Mouse (Mus musculus) liver, adult 2 months (tissue): Measurements from ENCODE around the gene Sar1b. TPM values are rescaled to one million over a fixed set of nuclear protein-coding genes. Genes with fewer than 3 reads are reported as not detected.
"Not testable (repeated sequence)": the region's sequence is repeated elsewhere in the genome, so short reads cannot be mapped to it uniquely, and the experiment has no call there.

Source experiments
- DNase-seq: peaks from one replicate; pipeline ENCODE4 v3.0.0-alpha.2; 2011; ENCODE audit warnings: low read depth, low spot score; ENCODE audit errors: extremely low read depth
- H3K27ac ChIP-seq: fragments of 200-500 bp; replicated peaks from 2 replicates; pipeline ENCODE4 v1.5.1; 2012; ENCODE audit warnings: low read depth, mild to moderate bottlenecking, control low read depth, inconsistent platforms, low read length; ENCODE audit not compliant: insufficient read depth
- H3K27me3 ChIP-seq: fragments of 200-500 bp; 2 replicates; pipeline ENCODE4 v1.6.1; 2012; ENCODE audit warnings: mild to moderate bottlenecking, moderate library complexity, low read length, inconsistent platforms; ENCODE audit not compliant: control insufficient read depth, insufficient read depth
- H3K36me3 ChIP-seq: fragments of 200-500 bp; 2 replicates; pipeline ENCODE4 v1.6.1; 2012; ENCODE audit warnings: low read length, inconsistent platforms; ENCODE audit not compliant: control insufficient read depth, insufficient read depth
- H3K4me1 ChIP-seq: fragments of 200-500 bp; 2 replicates; pipeline ENCODE4 v1.6.1; 2011; ENCODE audit warnings: low read length; ENCODE audit not compliant: control insufficient read depth, insufficient read depth
- H3K4me3 ChIP-seq: fragments of 200-500 bp; 2 replicates; pipeline ENCODE4 v1.5.1; 2011; ENCODE audit warnings: low read depth, mild to moderate bottlenecking, control low read depth, low read length, moderate library complexity; ENCODE audit not compliant: insufficient read depth
- H3K79me2 ChIP-seq: fragments of 200-500 bp; 2 replicates; pipeline ENCODE4 v1.6.1; 2012; ENCODE audit warnings: inconsistent platforms, mild to moderate bottlenecking, low read length, moderate library complexity; ENCODE audit not compliant: control insufficient read depth, insufficient read depth
- H3K9ac ChIP-seq: fragments of 200-500 bp; 2 replicates; pipeline ENCODE4 v1.6.1; 2012; ENCODE audit warnings: low read depth, mild to moderate bottlenecking, control low read depth, inconsistent platforms, low read length
- CTCF ChIP-seq: fragments of 200-500 bp; IDR thresholded peaks from 2 replicates; pipeline ENCODE4 v1.5.1; 2011; ENCODE audit warnings: low read depth, low read length, control low read depth
- POLR2A ChIP-seq: fragments of 200-500 bp; IDR thresholded peaks from 2 replicates; pipeline ENCODE4 v1.6.1; 2011; ENCODE audit warnings: low read length, control low read depth; ENCODE audit not compliant: insufficient read depth; ENCODE audit errors: extremely low read depth
- WGBS: fragments of 180-500 bp; shearing (Covaris S2); methylation state at CpG from one replicate; pipeline ENCODE4 v1.1.7; 2018; 5-methylcytosine and 5-hydroxymethylcytosine counted together
- polyA plus RNA-seq: library from polyadenylated mRNA; depleted of rRNA; stranded (reverse); fragments of >200 nt; gene quantifications from 2 replicates; pipeline ENCODE4 v1.2.3, GENCODE M21; 2012
- total RNA-seq: library from RNA; depleted of rRNA; stranded (reverse); fragments of >200 nt; gene quantifications from 2 replicates; pipeline ENCODE4 v1.2.3, GENCODE M21; 2014

Gene Sar1b
- total and polyA plus RNA-seq, 2 experiments = 61.0 to 370 TPM

- DNase-seq = peak; percentile 100
- Histone ChIP-seq H3K79me2 (peaks cover 17% of the 10 kb centered on the region), H3K27me3 (no peaks in the 10 kb centered on the region), H3K36me3 (peaks cover 6% of the 10 kb centered on the region), H3K27ac (no peak overlapping the region), H3K4me3 (no peak overlapping the region), H3K4me1 (peaks cover 24% of the 10 kb centered on the region), H3K9ac (no peak overlapping the region)
- WGBS = 19% methylated on average over 5 of the region's 5 CpGs
- TF ChIP-seq CTCF (no peak), POLR2A (no peak)
Measured at GRCm38 (mm10) chr11:51757625-51758024, 5.9 kb upstream of the Sar1b start.

DNA sequence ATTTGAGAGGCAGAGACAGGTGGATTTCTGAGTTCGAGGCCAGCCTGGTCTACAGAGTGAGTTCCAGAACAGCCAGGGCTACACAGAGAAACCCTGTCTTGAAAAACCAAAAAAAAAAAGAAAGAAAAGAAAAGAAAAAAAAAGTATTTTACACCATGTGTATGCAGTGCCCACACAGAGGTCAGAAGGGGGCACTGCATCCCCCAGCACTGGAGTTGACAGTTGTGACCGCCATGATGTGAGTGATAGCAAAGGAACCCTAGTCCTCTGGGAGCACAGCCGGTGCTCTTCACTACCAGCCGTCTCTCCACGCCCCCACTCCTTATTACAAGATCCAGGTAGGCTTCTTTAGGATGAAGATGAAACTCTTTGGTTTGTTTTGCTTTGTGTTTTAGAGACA, 5.3 kb upstream of the Sar1b start:
- Histone ChIP-seq H3K27ac (peak overlapping the region; percentile 96), H3K79me2 (peaks cover 15% of the 10 kb centered on the region), H3K4me1 (peaks cover 25% of the 10 kb centered on the region)
- H3K36me3 ChIP-seq, H3K9ac ChIP-seq, H3K4me3 ChIP-seq, DNase-seq, H3K27me3 ChIP-seq: not testable (repeated sequence)
- WGBS = 74% methylated on average over 5 of the region's 5 CpGs

DNA sequence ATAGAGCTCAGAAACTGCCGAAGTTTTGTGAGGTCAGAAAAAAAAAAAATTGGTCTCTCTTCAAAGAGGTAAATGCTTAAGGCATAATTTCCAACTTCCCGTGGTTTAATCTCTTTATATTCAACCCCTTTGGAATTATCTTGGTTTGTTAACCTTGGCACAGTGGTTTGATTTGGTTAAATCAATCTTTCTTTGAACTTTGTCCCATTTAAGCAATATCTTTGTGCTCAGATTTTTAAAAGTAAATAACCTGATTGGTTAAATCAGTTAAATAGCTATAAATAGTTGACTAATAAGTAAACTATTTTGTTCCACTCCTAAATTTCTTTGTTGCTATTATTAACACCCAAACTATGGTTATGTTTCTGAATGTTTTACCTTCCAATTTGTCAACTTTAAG, 4.2 kb upstream of the Sar1b start:
- Histone ChIP-seq H3K27ac (peak overlapping the region; percentile 98), H3K4me1 (peaks cover 19% of the 10 kb centered on the region)
- 13% methylated on average over 2 of the region's 2 CpGs for WGBS

DNA sequence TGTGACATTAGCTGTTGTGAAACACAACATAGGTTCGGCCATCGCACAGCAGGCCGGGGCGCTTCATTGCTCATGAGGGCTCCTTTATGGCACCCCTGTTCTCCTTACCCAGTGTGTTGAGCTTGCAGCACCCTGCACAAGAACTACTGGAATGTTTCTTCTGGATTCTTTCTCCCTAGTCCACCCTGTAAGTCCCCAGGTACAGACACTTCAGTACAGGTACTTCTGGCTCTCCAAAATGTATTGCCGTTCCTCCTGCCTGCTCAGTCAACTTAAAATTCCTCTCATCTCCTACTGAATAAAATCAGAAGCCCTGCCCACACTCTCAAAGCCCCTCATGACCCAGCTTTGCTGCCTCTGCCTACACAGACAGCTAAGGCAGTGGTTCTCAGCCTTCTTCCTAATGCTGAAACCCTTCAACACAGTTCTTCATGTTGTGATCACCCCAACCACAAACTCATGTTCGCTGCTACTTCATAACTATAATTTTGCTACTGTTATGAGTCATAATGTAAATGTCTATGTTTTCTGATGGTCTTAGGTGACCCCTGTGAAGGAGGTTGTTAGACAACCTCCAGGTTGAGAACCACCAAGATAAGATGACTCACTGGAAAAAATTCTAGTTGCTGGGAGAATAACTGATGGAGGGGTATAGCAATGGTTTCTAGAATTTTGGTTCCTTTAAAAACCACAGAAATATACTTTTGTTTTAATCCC, 3.4 kb upstream of the Sar1b start:
- 31% methylated on average over 6 of the region's 6 CpGs for WGBS
- peak overlapping the region; percentile 73 for H3K9ac ChIP-seq
- no peak overlapping the region for H3K4me3 ChIP-seq
- H3K27ac ChIP-seq = peak overlapping the region; percentile 98
- peaks cover 16% of the 10 kb centered on the region for H3K4me1 ChIP-seq
- DNase-seq = no peak
- H3K36me3 ChIP-seq = no peaks in the 10 kb centered on the region
- H3K27me3 ChIP-seq = no peaks in the 10 kb centered on the region
- H3K79me2 ChIP-seq = peaks cover 10% of the 10 kb centered on the region
- TF ChIP-seq POLR2A (no peak), CTCF (no peak)

More for the DNA sequence above, 4.2 kb upstream of the Sar1b start:
- no peak overlapping the region for H3K4me3 ChIP-seq
- H3K79me2 ChIP-seq = peaks cover 12% of the 10 kb centered on the region
- H3K27me3 ChIP-seq = no peaks in the 10 kb centered on the region
- TF ChIP-seq POLR2A = no peak
- no peak for TF ChIP-seq CTCF
- no peaks in the 10 kb centered on the region for H3K36me3 ChIP-seq
- H3K9ac ChIP-seq = peak overlapping the region; percentile 53
- DNase-seq = peak; percentile 96

DNA sequence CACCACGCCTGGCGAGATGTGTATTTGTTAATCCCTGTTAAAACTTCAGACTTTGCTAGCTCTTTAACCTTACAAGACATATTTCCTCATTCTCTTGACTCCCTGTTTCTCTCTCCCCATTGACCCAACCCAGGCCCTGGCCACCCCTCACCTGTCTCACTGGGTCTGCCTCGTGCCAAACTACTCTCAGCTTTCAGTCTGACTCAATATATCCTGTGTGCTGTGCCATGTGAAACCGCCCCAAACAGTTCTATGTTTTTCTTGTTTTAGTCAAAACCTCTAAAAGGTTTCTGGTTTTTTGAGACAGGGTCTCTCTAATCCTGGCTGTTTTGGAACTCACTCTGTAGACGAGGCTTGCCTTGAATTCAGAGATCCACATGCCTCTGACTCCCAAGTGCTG, 2.2 kb upstream of the Sar1b start:
- peaks cover 9% of the 10 kb centered on the region for H3K79me2 ChIP-seq
- no peak overlapping the region for H3K4me3 ChIP-seq
- H3K4me1 ChIP-seq = peaks cover 19% of the 10 kb centered on the region
- DNase-seq = no peak
- no peaks in the 10 kb centered on the region for H3K36me3 ChIP-seq
- no peaks in the 10 kb centered on the region for H3K27me3 ChIP-seq
- H3K9ac ChIP-seq = no peak overlapping the region
- H3K27ac ChIP-seq = peak overlapping the region; percentile 59; the same call in 1 of the 2 replicates
- WGBS = 73% methylated on average over 5 of the region's 5 CpGs
- no peak for TF ChIP-seq POLR2A
- no peak for TF ChIP-seq CTCF

DNA sequence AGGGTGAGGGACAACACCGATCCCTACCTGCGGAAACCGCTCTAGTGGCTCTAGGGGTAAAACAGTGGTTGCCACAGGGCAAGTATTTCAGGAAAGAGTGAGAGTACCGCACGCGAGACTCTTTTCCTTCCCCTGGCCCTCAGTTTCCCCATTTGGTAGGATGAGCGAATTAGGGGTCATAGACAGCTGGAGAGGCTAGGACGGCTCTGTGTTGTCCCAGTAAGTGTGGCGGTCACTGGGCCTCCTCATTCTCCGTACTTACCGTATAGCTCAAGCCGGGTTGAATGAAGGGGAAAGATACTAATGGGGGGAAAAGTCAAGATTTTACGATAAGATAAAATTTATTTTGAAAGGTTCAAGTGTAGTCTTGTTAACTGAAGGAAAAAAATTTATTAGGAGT, 468 bp downstream of the Sar1b start:
- Histone ChIP-seq H3K9ac (peak overlapping the region; percentile 91), H3K4me1 (peaks cover 29% of the 10 kb centered on the region), H3K27me3 (no peaks in the 10 kb centered on the region), H3K79me2 (peaks cover 12% of the 10 kb centered on the region), H3K4me3 (peak overlapping the region; percentile 86), H3K36me3 (no peaks in the 10 kb centered on the region), H3K27ac (peak overlapping the region; percentile 93)
- no peak for DNase-seq
- TF ChIP-seq CTCF (no peak), POLR2A (no peak)
- 2% methylated on average over 13 of the region's 13 CpGs for WGBS
